Mouse (Mus musculus) brain, embryonic 14.5 days (tissue): ENCODE results near the gene Hist1h3f.

Experiments used
- CTCF ChIP-seq: fragments of 200-500 bp; IDR thresholded peaks from 2 replicates; pipeline ENCODE4 v1.5.1; 2012; ENCODE audit warnings: inconsistent platforms, mild to moderate bottlenecking, moderate library complexity, borderline replicate concordance; ENCODE audit not compliant: insufficient read depth, insufficient read length; ENCODE audit errors: extremely low read depth
- POLR2A ChIP-seq: fragments of 200-500 bp; IDR thresholded peaks from 2 replicates; pipeline ENCODE4 v1.6.1; 2012; ENCODE audit warnings: mild to moderate bottlenecking, inconsistent platforms, borderline replicate concordance; ENCODE audit not compliant: poor library complexity, insufficient read depth, insufficient read length, severe bottlenecking; ENCODE audit errors: extremely low read depth

DNA sequence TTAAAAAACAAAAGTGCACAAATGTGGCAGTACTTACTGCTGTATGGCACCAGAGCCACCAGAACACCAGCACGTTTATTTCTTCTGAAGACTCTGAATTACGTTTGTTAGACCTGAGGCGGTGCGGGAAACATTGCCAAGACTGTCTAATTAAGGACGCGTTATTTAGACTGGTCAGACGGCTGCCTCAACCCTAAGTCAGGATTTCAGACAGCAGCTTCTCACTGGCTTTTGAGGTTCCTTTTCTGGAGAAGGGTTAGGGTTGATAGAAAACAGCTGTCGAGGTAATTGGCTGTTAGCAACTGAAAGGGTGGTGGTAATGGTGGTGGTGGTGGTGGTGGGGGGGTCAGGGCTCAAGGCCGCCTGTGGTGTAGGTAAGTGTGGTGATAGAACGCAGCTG lies 45.2 kb upstream of the Hist1h3f start:
- TF ChIP-seq CTCF (no peak), POLR2A (no peak)
